Mouse (Mus musculus) liver, embryonic 14.5 days (tissue): ENCODE measurements around the gene Pax3.

ENCODE experiments used
- CTCF ChIP-seq: IDR thresholded peaks from 2 replicates; pipeline ENCODE4 v1.5.1; 2016; ENCODE audit warnings: antibody characterized with exemption, low read depth, control low read depth
- EP300 ChIP-seq: IDR thresholded peaks from 2 replicates; pipeline ENCODE4 v1.6.1; 2016; ENCODE audit warnings: antibody characterized with exemption, low read depth

- TF ChIP-seq CTCF (no peak), EP300 (no peak)
Observed at GRCm38 (mm10) chr1:78210568-78210967, 13.6 kb upstream of the Pax3 start.
